Mouse (Mus musculus) gastrocnemius, adult 2 months (tissue): Measurements from ENCODE around the gene Nhs. TPM values are rescaled to one million over a fixed set of nuclear protein-coding genes. Genes with fewer than 3 reads are reported as not detected.

Experiments used
- DNase-seq: peaks from one replicate; pipeline ENCODE4 v3.0.0; 2022
- H3K27ac ChIP-seq: fragments of 200-600 bp; 2 replicates; pipeline ENCODE4 v1.8.1; 2022; ENCODE audit warnings: mild to moderate bottlenecking
- H3K4me3 ChIP-seq: fragments of 200-600 bp; 2 replicates; pipeline ENCODE4 v1.8.1; 2022; ENCODE audit warnings: mild to moderate bottlenecking, moderate library complexity
- CTCF ChIP-seq: fragments of 200-600 bp; IDR thresholded peaks from 2 replicates; pipeline ENCODE4 v1.8.1; 2022; ENCODE audit warnings: antibody characterized with exemption, mild to moderate bottlenecking, moderate library complexity
- intact Hi-C: fragments of 180-260 bp; cut with DNase I; formaldehyde crosslinking; loops from one replicate; pipeline ENCODE4 v1.15.1; 2025
- total RNA-seq, 2 experiments: library from RNA; stranded (reverse); gene quantifications; 2 replicates each; pipeline ENCODE4 v1.2.3; 2021

Gene Nhs
- total RNA-seq, 2 experiments from 2014 or later: 0.70 to 0.89 TPM

DNA sequence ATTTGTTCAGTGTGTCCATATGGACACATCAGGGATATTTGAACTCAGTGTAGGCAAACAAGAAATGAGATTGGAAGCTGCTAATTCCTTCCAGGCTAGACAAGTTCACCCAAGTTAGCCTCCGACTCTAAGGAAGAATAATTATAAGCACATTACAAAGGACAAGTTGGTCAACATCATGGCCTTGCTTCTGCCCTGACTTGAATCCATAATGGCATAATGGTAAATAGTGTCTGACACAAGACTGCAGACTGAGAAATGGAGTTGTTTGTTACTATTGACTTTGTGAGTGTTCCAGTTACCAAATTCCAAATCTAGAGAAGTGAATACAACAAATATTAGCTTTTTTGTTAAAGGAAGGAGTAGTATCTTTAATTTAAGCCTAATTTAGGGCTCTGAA lies 196.7 kb downstream of the Nhs start:
- intact Hi-C loops: no loop called here
- Histone ChIP-seq H3K4me3 (no peak overlapping the region), H3K27ac (no peak overlapping the region)
- DNase-seq: no peak
- no peak for TF ChIP-seq CTCF

DNA sequence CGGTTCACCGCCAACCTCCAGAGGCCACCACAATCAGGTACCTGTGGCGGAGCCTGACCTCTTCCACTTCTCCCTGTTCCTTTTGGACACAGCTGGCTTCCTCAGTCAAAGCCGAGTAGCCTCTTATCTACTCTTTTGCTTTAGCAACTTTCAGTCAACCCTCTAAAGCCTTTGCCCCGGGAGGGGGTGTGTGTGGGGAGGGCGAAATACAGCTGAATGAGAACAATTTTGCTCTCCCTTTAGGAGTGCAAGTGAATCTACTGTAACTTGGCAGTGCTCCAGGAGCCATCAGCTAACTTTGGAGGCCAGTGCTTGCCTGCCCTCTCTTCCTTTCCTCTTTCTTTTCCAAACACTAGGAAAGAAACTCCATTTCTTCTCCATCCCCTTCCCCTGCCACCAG lies 197.8 kb downstream of the Nhs start:
- no peak for TF ChIP-seq CTCF
- Histone ChIP-seq H3K4me3 (no peak overlapping the region), H3K27ac (no peak overlapping the region)
- intact Hi-C loops: no loop called here
- DNase-seq: no peak

DNA sequence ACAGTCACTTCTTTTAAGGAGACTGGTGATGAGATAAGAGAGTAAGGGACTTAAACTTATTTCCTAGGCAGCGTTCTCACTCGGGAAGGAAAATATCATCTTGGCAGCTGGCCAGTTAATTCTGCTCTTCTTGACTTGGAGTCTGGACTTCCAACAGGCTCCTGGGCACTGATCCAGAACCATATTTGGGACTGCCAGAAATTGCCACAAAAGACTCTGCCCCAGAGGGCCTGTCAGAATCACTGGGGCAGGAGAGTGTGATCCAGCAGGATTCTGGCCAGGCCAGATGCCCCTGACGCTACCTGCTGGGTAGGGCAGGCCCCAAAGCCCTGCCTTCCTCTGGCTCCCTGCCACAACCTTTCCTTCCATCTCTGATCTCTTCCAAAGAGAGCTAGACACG lies 198.4 kb downstream of the Nhs start:
- intact Hi-C loops: no loop called here
- Histone ChIP-seq H3K27ac (no peak overlapping the region), H3K4me3 (no peak overlapping the region)
- TF ChIP-seq CTCF: no peak
- DNase-seq: peak; percentile 23

DNA sequence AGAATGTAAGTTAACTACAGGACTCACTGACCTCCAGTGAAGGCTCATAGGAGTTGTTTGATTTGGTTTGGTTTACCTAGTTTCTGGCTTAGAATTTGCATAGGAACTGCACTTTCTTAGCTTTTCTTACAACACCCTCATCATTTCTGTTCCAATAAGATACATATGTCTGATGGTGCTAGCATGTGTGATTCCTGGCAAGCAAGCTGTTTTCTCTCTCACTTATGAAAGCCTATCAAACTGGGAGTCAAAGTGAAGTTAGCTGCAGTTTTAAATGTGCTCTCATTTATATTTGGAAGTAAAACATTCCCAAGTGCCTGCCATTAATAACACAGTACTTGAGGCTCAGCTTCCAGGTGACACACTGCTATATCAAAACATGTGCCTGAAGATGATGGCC lies 207.2 kb downstream of the Nhs start:
- no peak for DNase-seq
- H3K4me3 ChIP-seq: no peak overlapping the region
- H3K27ac ChIP-seq: no peak overlapping the region
- no peak for TF ChIP-seq CTCF
- intact Hi-C loops: no loop called here

DNA sequence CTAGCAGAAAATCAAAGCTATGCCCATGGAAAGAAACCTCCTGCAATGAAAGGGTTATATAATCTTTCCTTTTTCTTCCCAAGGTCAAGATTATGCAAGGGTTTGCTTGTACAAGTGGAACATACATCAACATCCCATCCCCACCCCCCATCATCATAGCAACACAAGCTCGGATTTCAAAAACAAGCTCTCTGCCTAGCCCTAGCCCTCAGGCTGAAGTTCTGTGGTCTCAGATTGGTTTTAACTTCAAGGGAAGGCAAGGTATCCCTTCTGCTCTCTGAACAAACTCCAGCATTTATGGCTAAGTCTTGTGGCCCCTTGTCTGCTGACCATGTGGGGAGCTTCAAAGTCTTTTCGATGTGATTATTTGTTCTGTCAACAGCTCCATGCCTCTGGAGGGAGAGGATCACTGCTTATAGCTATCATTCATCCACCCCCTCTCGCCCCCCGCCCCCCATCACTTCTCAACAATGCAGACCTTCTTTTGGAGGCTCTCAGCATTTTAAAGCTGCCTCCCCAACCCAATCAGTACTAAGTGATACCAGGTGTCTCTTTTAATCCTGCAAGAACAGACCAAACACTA lies 216.3 kb downstream of the Nhs start:
- H3K27ac ChIP-seq: no peak overlapping the region
- TF ChIP-seq CTCF: no peak
- no peak overlapping the region for H3K4me3 ChIP-seq
- intact Hi-C loops: no loop called here
- no peak for DNase-seq

DNA sequence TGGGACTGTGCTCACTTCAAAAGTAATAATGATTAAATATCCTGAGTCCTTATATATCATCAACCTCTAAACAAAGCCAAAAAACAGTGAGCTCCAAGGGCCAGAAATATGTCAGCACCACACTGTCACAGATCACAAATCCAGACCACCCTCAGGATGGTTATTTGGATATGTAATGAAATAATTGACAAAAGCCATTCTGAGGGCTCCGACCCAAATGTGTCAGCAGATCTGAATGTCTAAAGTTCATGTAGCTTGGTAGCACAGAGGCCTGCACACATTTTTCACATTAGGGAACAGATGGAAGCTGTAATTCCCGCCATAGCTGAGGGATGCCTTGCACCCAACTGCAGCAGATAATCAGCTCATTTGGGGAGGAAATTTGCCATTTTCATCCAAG lies 218.8 kb downstream of the Nhs start:
- no peak overlapping the region for H3K27ac ChIP-seq
- no peak overlapping the region for H3K4me3 ChIP-seq
- no peak for TF ChIP-seq CTCF
- DNase-seq: no peak
- intact Hi-C loops: no loop called here

DNA sequence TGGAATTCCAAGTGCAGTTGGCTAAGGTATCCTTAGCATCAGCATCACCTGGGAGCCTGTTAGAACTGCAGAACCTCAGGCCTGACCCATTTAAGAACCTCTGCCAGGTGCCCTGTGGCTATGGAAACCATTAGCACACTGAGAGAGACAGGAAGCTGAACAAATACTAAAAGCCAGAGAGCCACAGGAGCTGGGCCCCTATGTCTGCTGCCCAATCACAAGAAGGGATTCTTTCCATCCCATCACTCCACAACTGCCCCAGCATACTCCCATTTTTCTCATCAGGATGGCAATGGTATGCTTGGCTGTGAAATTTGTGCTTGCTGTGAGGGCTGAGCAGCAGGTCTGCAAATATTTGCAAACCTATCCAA lies 232.9 kb downstream of the Nhs start:
- Histone ChIP-seq H3K4me3 (no peak overlapping the region), H3K27ac (no peak overlapping the region)
- no peak for TF ChIP-seq CTCF
- intact Hi-C loops: no loop called here
- no peak for DNase-seq

DNA sequence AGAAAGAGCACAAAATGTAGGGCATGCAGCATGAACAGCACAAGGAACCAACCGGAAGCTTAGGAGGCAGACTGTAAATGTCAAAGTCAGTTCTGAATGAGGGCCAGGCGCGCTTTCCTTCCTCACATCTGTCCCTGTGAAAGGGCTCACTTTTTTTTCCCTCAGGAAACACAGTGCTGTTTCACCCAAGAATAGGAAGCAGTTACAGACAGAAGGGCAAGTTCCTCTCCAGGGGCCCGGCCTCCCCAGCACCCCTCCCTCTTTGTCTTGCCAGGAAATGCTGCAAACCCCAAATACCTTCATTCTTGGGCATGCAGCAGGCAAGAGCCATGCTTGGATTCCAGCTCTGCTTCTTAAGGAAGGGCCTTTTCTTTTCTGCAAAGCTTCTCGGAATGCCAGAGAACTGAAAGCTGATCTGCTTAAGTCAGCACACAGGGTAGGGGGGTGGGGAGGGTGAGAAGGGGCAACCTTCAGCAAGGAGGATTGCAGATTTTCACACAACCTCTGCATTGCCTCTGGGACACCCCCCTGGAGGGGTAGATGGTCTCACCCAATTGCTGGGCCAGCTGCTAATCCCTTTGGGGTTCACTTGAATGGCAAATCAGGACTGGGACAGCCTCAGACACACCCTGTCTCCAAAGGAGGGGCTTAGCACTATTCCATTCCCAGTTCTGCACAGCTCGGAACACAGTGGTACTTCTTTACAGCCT lies 233.4 kb downstream of the Nhs start:
- TF ChIP-seq CTCF: no peak
- Histone ChIP-seq H3K27ac (no peak overlapping the region), H3K4me3 (no peak overlapping the region; the same call in 1 of the 2 replicates)
- intact Hi-C loops: no loop called here
- DNase-seq: peak; percentile 26

DNA sequence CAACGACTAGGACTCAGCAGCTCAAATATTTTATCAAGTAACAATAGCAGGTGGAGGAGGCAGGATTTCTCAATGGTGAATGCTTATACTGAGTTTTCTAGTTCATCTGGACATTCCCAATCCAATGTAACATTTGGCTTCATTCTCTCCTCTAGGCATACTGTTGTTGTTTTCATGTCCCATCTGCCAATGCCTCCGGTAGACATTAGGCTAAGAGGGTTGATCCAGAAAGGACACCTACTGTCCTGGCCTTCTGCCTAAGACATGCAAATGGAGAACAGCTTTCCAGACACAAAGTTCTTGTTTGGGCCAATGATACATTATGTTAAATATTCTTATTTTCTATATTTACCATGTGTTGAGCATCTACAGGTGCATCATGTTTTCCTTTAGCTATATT lies 236.9 kb downstream of the Nhs start:
- no peak for TF ChIP-seq CTCF
- Histone ChIP-seq H3K27ac (no peak overlapping the region), H3K4me3 (no peak overlapping the region)
- DNase-seq: no peak
- intact Hi-C loops: no loop called here

DNA sequence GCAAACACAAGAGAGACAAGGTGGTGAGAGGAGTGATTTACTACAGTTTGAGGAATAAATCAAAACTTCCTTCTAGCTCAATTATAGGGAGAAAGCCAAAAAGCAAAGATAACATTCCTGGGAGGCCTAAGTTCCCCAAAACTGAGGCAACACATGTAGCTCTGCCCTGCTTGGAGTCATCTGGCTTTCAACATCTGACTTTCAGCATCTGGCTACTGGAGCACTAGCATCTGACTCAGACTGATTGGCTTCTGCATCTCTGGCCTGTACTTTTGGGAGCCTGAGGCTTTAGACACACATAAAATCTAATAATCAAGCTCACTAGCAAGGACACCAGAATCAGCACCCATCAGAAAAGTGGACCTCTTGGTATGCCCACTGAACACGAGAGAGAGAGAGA lies 237.9 kb downstream of the Nhs start:
- intact Hi-C loops: no loop called here
- DNase-seq: no peak
- Histone ChIP-seq H3K27ac (no peak overlapping the region), H3K4me3 (no peak overlapping the region)
- TF ChIP-seq CTCF: no peak

DNA sequence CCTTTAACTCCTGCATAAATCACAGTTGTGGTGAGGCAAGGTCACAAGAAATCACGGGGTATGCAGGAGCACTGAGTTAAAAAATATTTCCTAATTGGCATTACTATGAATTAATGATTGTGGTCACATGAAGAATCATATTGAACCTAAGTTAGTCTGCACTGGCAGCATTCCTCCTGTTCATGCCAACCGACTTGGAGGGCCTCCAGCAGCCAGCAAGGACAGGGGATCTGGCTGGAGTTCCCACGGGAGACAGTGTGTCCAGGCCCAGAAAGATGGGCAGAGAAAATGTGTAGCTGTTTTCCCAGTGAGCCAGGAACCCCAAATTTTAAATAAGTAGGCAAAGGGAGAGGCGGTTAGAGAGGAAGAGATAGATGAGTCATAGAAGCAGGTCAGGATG lies 249.6 kb downstream of the Nhs start:
- Histone ChIP-seq H3K4me3 (no peak overlapping the region), H3K27ac (no peak overlapping the region)
- peak; percentile 16 for DNase-seq
- TF ChIP-seq CTCF: no peak
- intact Hi-C loops: no loop called here

DNA sequence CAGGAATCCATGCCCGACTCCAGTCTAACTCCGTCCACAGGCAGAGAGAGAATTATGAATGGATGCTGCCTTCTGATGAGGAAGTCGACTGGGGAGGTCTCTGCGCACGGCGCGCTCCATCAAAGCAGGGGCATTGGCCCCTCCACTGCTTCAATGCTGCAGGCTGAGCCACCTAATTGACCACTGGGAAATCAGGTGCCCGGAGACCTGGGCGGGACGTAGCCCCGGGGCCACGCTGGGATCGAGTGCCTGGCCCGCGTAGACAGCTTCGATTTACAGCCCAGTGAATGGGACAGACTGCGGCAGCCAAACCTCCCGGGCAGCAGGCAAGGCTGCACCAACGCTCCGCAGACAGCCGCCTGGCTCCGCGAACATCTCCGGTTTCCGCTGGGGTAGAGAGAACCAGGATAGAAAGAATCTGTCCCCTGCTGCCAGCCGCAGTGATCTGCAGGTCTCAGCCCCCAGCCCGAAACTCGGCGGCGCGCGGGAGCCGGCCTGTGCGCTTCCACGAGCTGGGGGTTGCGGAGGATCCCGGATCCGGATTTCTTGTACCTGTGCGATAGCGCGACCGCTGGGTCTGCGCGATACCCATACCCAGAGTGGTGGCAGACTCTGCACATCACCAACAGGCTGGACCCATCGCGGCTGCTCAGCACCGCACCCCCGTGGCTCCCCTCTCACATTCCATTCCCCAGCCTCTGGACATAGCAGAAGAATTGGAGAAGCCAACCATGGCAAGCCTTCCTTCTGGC lies 250.7 kb downstream of the Nhs start:
- peak; percentile 54 for DNase-seq
- peak overlapping the region; percentile 66 for H3K4me3 ChIP-seq
- no peak overlapping the region for H3K27ac ChIP-seq
- intact Hi-C loops: no loop called here
- TF ChIP-seq CTCF: no peak

DNA sequence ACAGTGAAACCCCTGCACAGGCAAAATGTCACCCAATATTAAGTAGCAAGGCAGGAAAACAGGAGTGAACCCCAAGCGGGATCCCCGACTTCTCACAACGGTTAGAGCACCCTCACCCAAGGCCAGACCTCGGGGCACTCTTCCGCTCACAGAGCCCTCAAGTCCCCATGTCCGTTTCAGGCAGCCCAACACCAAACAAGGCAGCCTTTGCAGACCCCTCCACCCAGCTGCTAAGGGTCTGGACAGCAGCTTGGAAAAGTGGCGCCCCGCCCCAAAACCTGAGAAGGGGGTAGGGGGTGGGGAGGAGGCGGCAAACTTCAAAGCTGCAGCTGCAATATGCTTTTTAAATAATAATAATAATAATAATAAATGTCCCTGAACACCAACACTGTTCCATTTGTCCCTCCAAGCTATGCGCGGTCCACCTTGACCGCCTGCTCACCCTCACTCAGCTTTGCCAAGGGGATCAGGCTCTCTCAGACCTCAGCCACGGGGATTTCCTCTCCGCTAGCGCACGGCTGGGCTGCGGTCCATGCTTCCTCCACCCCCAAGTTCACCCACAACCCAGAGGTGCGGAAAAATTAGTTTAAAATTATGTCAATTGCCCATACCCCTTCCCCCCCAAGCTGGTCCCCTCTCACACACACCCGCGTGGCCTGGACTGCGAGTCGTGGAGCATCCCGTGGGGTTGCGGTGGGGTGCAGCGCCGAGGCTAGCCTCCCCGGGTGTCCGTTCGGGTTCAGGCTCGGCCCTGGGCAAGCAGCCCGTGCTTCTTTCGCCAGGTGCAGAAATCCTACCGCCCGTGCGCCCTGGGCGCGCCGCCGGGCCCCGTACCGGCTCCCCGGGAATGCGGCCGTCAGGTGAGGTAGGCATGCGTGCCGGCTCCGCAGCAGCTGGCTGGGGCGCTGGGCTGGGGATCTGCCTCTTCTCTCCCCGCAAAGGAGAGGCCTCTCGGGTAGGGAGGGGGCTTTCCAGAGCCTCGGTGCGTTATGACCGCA lies 251.6 kb downstream of the Nhs start:
- peak; percentile 17 for DNase-seq
- Histone ChIP-seq H3K27ac (no peak overlapping the region), H3K4me3 (peak overlapping the region; percentile 66)
- intact Hi-C loops: no loop called here
- TF ChIP-seq CTCF: no peak
